Mouse (Mus musculus) E14TG2a.4 (cell line): ENCODE measurements around the gene Lhfpl3.
A peak's percentile ranks its signal among the peaks of the same experiment; 100 is the strongest.

Experiments used
- H3K27me3 ChIP-seq: 2 replicates; pipeline ENCODE4 v1.6.1; 2014; ENCODE audit warnings: low read length, control low read depth; ENCODE audit not compliant: insufficient read depth
- H3K36me3 ChIP-seq: 2 replicates; pipeline ENCODE4 v1.6.1; 2014; ENCODE audit warnings: low read length, control low read depth; ENCODE audit not compliant: insufficient read depth
- H3K4me1 ChIP-seq: replicated peaks from 2 replicates; pipeline ENCODE4 v1.6.1; 2014; ENCODE audit warnings: low read depth, low read length, control low read depth
- H3K4me3 ChIP-seq: replicated peaks from 2 replicates; pipeline ENCODE4 v1.5.1; 2014; ENCODE audit warnings: mild to moderate bottlenecking, low read length
- H3K9me3 ChIP-seq: 2 replicates; pipeline ENCODE4 v1.6.1; 2014; ENCODE audit warnings: low read length, control low read depth
- CTCF ChIP-seq: conservative IDR thresholded peaks from 2 replicates; pipeline ENCODE4 v1.5.1; 2014; ENCODE audit warnings: low read length
- NANOG ChIP-seq: IDR thresholded peaks from 2 replicates; pipeline ENCODE4 v1.6.1; 2014; ENCODE audit warnings: borderline replicate concordance, low read length, mixed read lengths
- POU5F1 ChIP-seq: IDR thresholded peaks from 2 replicates; pipeline ENCODE4 v1.6.1; 2014; ENCODE audit warnings: low read length, borderline replicate concordance

The Lhfpl3 gene

DNA sequence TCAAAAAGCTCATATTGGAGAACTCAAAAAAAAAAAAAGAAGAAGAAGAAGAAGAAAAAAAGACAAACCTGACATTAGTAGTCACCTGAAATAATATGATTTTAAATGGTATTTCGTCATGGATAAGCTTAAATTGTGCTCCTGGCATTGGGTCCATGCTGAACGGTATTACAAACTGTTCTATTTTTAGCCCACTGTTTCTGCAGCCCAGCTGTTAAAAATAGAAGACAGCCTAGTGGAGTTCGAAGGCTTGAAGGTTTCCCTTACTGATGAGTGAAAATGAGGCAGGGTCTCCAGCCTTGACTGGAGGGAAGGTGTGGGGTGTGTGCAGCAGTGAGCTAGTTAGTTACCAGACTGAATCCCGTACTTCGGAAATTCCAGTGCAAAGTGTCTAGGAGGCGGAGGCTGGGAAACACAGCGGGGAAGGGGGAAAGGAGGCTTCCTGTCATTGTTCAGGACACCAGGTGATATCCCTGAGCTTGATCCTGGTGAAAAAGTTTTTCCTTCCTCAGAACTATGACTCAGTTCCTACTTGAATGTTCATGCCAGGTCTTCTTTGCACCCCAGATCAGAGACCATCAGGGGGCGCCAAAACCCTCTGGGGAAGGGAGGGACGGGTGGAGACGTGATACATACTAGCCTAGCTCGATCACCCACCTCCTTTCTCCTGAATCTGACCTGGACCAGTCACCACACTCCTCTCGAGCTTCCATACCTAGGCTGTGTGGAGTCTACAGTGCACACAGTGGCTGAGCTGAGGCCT is 505.8 kb downstream of the Lhfpl3 start:
- TF ChIP-seq NANOG (no peak), CTCF (peak; percentile 61), POU5F1 (no peak)
- Histone ChIP-seq H3K36me3 (no peaks in the 10 kb centered on the region), H3K4me3 (no peak overlapping the region), H3K4me1 (peaks cover 28% of the 10 kb centered on the region), H3K27me3 (peaks cover 11% of the 10 kb centered on the region; the same call in 1 of the 2 replicates), H3K9me3 (no peaks in the 10 kb centered on the region)

DNA sequence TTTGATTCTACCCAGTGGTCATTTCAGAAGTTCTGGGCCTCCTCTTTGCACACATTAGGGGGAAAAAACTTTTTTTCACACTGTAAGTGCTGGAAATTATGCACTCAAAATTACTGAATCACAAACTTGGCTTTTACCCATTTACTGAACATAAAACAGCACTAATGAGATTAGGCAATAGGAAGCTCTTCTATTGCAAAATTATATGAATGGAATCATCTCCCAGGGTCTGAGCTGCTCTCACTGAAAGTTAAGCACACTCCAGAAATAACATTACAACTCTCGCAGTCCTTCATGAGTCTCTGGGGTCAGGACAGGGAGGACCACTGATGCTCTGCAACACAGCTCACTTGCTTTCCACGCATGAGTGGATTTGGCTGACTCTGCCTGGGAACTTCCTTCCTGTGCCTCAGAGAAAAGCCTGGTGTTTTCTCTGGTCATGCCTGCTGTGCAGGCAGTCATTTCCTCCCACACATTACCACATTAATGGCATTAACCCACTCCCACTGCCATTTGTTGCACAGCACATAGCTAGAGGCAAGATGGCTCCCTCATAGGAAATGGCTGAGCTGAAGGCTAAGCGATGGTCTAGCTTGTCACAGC is 510.1 kb downstream of the Lhfpl3 start:
- H3K4me1 ChIP-seq, result peaks cover 17% of the 10 kb centered on the region
- no peaks in the 10 kb centered on the region for H3K36me3 ChIP-seq
- TF ChIP-seq POU5F1 (no peak), CTCF (no peak), NANOG (no peak)
- no peaks in the 10 kb centered on the region for H3K9me3 ChIP-seq
- H3K4me3 ChIP-seq, result no peak overlapping the region
- H3K27me3 ChIP-seq, result peaks cover 11% of the 10 kb centered on the region; the same call in 1 of the 2 replicates

DNA sequence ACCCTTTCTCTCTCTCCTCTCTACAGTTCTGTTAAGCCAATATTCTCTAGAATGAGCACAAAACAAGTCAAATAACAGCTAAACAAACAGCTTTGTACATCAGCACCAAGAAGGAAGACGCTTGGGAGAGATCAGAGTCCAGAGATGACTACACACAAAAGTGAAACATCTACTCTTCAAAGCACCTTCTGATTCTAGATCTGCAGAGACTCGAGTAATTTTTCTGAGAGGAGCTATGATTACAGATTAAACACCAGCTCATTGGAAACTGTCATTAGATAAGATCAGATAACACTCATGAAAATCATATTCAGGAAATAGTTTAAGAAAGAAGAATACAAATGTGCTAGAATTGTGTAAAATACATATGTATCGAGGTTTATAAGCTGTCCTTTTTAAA is 527.5 kb downstream of the Lhfpl3 start:
- Histone ChIP-seq H3K9me3 (no peaks in the 10 kb centered on the region), H3K4me1 (no peaks in the 10 kb centered on the region), H3K27me3 (no peaks in the 10 kb centered on the region), H3K4me3 (no peak overlapping the region), H3K36me3 (no peaks in the 10 kb centered on the region)
- TF ChIP-seq CTCF, result no peak
- TF ChIP-seq POU5F1, result no peak
- no peak for TF ChIP-seq NANOG

DNA sequence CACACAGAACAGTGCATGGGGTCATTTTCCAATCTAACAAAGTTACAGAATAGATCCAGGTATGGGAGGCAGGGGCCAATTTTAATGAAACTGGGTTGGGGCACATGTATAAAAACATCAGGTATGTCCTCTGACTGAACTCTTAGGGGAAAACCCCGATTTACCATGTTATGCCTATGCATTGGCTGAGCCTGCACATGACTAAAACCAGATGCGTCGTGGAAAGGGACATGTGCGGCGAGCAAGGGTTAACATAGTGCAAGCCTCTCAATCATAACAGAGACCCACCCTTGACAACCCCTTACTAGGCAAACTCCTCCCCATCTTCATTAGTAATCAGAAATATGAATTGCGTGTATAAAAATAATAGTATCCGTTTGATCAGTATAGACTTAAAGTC is 533.5 kb downstream of the Lhfpl3 start:
- Histone ChIP-seq H3K9me3 (no peaks in the 10 kb centered on the region), H3K36me3 (no peaks in the 10 kb centered on the region), H3K4me3 (no peak overlapping the region), H3K27me3 (no peaks in the 10 kb centered on the region), H3K4me1 (peaks cover 3% of the 10 kb centered on the region; the same call in 1 of the 2 replicates)
- TF ChIP-seq POU5F1 (no peak), CTCF (no peak), NANOG (no peak)

DNA sequence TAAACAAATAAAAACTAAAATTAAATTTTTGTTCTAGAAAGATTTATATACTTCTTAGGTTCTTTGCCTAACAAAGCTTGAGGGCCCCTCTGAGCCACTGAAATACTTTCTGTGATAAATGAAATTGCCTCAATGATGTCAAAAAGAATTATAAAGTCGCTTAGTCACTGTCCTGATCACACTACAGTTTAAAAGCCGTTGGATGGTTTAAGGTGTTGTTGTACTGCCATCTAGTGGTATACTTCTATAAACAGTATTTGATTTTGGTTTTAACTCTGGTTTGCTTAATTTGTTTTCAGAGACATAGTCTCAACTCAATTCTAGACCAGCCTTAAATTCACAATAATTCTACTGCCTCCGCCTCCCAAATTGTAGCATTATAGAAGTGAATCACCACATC is 539.0 kb downstream of the Lhfpl3 start:
- TF ChIP-seq POU5F1 (no peak), CTCF (no peak; the same call in none of the 2 replicates), NANOG (no peak)
- Histone ChIP-seq H3K9me3 (no peaks in the 10 kb centered on the region), H3K4me1 (peaks cover 3% of the 10 kb centered on the region; the same call in 1 of the 2 replicates), H3K27me3 (no peaks in the 10 kb centered on the region), H3K36me3 (no peaks in the 10 kb centered on the region), H3K4me3 (no peak overlapping the region)

DNA sequence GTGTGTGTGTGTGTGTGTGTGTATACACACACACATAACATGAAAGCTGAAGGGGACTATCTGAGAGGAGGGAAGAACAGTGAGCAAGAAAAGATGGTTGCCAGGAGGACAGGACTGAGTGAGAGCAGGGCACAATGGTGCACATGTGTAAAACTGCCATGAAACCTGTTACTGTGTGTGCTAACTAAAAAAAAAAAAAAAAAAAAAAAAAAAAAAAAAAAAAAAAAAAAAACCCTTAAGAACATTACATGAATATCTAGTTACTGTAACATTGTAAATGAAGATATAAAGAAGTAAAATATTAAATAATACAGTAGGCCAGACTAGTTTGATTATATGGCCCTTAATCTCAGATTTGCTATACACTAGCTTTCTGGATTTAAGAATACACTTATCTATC is 543.3 kb downstream of the Lhfpl3 start:
- H3K27me3 ChIP-seq, result no peaks in the 10 kb centered on the region
- H3K36me3 ChIP-seq, result no peaks in the 10 kb centered on the region
- TF ChIP-seq NANOG, result no peak
- TF ChIP-seq POU5F1, result no peak
- no peak for TF ChIP-seq CTCF
- H3K4me3 ChIP-seq, result no peak overlapping the region
- no peaks in the 10 kb centered on the region for H3K4me1 ChIP-seq
- H3K9me3 ChIP-seq, result peaks cover 3% of the 10 kb centered on the region; the same call in 1 of the 2 replicates
